Mouse (Mus musculus) forebrain, embryonic 15.5 days (tissue): ENCODE data around the gene Cfap43. TPM values are rescaled to one million over a fixed set of nuclear protein-coding genes. Genes with fewer than 3 reads are reported as not detected.

Experiments
- ATAC-seq: fragments of 200-750 bp; cut with Nextera tagmentation; replicated peaks from 2 replicates; pipeline ENCODE4 v1.8.0; 2017; ENCODE audit warnings: mild to moderate bottlenecking, moderate TSS enrichment, moderate library complexity
- H3K27ac ChIP-seq: fragments of 300-500 bp; sonication (generic); replicated peaks from 2 replicates; pipeline ENCODE4 v1.5.1; 2015; ENCODE audit warnings: mild to moderate bottlenecking, inconsistent platforms
- H3K27me3 ChIP-seq: fragments of 300-500 bp; sonication (generic); 2 replicates; pipeline ENCODE4 v1.6.1; 2015; ENCODE audit warnings: inconsistent platforms
- H3K36me3 ChIP-seq: fragments of 300-500 bp; sonication (generic); 2 replicates; pipeline ENCODE4 v1.6.1; 2015; ENCODE audit warnings: mild to moderate bottlenecking, inconsistent platforms
- H3K4me1 ChIP-seq: fragments of 300-500 bp; sonication (generic); 2 replicates; pipeline ENCODE4 v1.6.1; 2015; ENCODE audit warnings: inconsistent platforms
- H3K4me2 ChIP-seq: fragments of 300-500 bp; sonication (generic); replicated peaks from 2 replicates; pipeline ENCODE4 v1.6.1; 2015; ENCODE audit warnings: mild to moderate bottlenecking, inconsistent platforms
- H3K4me3 ChIP-seq: fragments of 300-500 bp; sonication (generic); 2 replicates; pipeline ENCODE4 v1.5.1; 2015; ENCODE audit warnings: mild to moderate bottlenecking, inconsistent platforms
- H3K9ac ChIP-seq: fragments of 300-500 bp; sonication (generic); replicated peaks from 2 replicates; pipeline ENCODE4 v1.6.1; 2015; ENCODE audit warnings: mild to moderate bottlenecking, inconsistent platforms
- H3K9me3 ChIP-seq: fragments of 300-500 bp; sonication (generic); 2 replicates; pipeline ENCODE4 v1.6.1; 2016; ENCODE audit warnings: inconsistent platforms
- WGBS: fragments of 180-500 bp; shearing (Covaris S2); methylation state at CpG from one replicate; pipeline ENCODE4 v1.1.7; 2015; ENCODE audit warnings: mixed read lengths; 5-methylcytosine and 5-hydroxymethylcytosine counted together
- polyA plus RNA-seq: library from polyadenylated mRNA; unstranded; fragments of >200 nt; fragmentation: Nextera tagmentation; extraction: Ambion mirVana; gene quantifications from 2 replicates; pipeline ENCODE4 v1.2.1, GENCODE M21; 2015

Gene Cfap43
- polyA plus RNA-seq, 1 experiment from 2014 or later: 2.6 TPM

DNA sequence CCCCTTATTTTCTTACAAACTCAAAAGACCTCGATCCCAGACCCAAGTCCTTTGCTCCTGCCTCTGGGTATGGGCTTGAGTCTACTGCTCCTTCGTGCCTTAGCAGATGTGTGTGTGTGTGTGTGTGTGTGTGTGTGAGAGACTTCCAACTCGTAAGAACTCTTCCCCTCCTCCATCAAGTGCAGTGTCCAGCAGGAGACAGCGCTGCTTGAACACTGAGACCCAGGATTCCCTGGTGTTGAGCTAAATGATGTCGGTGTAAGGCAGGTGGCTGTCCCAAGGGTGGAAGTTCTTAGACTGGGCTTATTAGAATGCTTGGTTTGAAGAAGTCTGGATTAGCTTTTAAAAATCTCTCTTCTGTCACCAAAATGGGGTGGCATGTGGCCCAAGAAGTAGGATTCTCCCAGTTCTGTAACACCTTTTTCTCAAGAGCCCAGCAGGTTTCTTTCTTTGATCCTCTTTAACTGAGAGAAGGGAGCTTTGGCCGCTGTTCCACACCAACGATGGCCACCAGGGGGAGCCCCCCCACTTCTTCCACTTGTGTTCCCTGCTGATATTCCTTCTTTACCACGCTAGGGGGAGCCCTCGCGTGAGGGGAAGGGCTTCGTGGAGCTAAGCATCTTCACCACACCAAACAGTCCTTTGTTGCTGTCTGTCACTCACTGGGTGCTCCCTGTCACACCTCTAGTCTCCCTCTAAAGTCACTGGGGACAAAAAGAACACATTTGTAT lies 36.8 kb downstream of the Cfap43 start:
- Histone ChIP-seq H3K27me3 (no peaks in the 10 kb centered on the region), H3K4me2 (no peak overlapping the region), H3K4me3 (no peak overlapping the region), H3K9me3 (no peaks in the 10 kb centered on the region), H3K27ac (no peak overlapping the region), H3K4me1 (peaks cover 2% of the 10 kb centered on the region; the same call in 1 of the 2 replicates), H3K36me3 (no peaks in the 10 kb centered on the region), H3K9ac (no peak overlapping the region)
- peak; percentile 81 for ATAC-seq
- WGBS: 24% methylated on average over 11 of the region's 11 CpGs

DNA sequence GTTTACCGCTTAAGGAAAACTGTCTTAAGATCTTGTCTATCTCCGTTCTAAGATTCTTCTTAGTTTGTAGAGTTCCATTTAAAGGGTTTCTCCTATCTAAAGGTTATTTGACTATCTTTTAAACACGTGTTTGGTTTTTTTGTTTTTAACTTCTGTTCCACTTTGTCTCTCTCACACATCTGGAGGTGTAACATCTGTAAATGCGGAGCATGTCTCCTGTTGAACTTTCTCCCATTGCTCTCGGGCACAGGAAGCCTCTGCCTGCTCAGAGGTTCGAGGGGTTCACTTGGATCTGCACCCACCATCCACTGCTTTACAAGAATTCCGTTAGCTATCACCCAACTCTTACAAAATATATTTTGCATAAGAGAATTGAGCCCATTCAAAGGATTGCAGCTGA lies 37.5 kb downstream of the Cfap43 start:
- no peaks in the 10 kb centered on the region for H3K4me1 ChIP-seq
- H3K27ac ChIP-seq: no peak overlapping the region
- no peak for ATAC-seq
- H3K27me3 ChIP-seq: no peaks in the 10 kb centered on the region
- H3K4me3 ChIP-seq: no peak overlapping the region
- no peak overlapping the region for H3K9ac ChIP-seq
- WGBS: 83% methylated on average over 7 of the region's 7 CpGs
- H3K9me3 ChIP-seq: no peaks in the 10 kb centered on the region
- no peak overlapping the region for H3K4me2 ChIP-seq
- no peaks in the 10 kb centered on the region for H3K36me3 ChIP-seq

DNA sequence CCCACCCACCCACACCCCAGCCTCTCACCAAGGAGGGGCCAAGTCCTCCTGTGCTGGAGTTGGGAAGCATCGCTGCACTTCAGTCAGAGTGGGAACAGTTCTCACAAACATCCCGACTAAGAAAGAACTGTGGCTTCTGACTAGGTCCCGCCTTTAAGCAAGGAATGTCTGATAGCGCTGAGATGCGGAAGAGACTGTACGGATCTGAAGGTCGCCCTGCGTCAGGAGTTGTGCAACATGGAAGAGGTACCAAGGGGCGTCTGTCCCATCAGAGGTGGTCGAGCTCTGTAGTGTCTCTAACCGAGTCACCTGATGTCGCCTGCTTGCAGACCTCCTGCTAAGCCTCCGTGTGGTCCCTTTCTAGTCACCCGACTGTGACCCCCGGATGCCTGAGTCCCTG lies 42.8 kb downstream of the Cfap43 start:
- Histone ChIP-seq H3K9me3 (no peaks in the 10 kb centered on the region), H3K4me3 (no peak overlapping the region), H3K4me1 (no peaks in the 10 kb centered on the region), H3K4me2 (no peak overlapping the region), H3K36me3 (no peaks in the 10 kb centered on the region), H3K9ac (no peak overlapping the region), H3K27ac (no peak overlapping the region), H3K27me3 (no peaks in the 10 kb centered on the region)
- no peak for ATAC-seq
- 83% methylated on average over 15 of the region's 15 CpGs for WGBS

DNA sequence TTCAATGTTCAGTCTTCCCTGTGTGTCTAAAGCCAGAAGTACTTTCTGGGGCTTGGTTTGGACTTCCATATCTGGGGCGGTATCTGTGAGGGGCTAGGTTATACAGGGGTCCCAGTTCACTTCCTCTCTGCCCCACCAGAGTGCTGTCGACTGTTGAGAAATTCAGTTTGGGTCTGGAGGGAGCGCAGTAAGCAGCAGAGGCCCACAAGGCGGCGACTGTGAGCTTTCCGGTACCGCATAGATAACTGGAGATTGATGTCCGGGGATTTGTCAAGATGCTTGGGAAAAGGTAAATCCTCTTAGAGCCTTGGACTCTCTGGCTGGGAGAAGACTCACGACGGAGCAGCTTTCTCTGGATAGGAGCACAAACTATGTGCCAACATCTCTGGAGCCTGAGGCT lies 47.6 kb downstream of the Cfap43 start:
- H3K27ac ChIP-seq: no peak overlapping the region
- no peak for ATAC-seq
- no peak overlapping the region for H3K9ac ChIP-seq

DNA sequence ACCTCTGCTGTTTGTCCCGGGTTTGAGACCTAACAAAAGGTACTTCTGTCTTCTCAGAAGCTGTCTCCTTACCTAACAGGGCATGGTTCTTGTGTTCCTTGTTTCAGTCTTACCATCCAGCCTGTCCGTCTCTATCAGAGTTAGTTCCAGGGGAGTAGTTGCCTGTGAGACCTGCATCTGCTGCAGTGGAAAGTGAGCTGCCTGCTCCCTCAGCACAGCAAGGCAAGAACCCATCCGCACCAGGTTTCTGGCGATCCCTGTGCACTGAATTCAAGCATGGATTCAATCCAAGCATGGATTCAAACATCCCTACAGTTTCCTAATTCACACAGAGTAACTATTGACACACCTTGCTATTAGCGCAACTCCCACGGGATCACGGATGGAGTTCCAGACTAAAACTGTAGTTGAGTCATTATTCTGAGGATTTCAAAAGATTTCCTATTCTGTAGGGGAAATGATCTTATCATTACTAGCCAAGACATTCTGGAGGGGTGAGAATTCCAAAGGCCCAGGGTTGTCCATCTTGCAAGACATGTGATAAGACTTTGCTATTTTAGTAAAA lies 48.9 kb downstream of the Cfap43 start:
- Histone ChIP-seq H3K9ac (no peak overlapping the region), H3K4me1 (0 out of 2 replicates have a peak, but pooled peaks cover 4% of the 10 kb centered on the region), H3K4me2 (no peak overlapping the region), H3K4me3 (no peak overlapping the region), H3K36me3 (no peaks in the 10 kb centered on the region), H3K9me3 (no peaks in the 10 kb centered on the region), H3K27me3 (no peaks in the 10 kb centered on the region), H3K27ac (no peak overlapping the region)
- 76% methylated on average over 7 of the region's 7 CpGs for WGBS
- no peak for ATAC-seq

More for the DNA sequence above, 47.6 kb downstream of the Cfap43 start:
- Histone ChIP-seq H3K36me3 (no peaks in the 10 kb centered on the region), H3K4me3 (no peak overlapping the region), H3K9me3 (no peaks in the 10 kb centered on the region), H3K27me3 (no peaks in the 10 kb centered on the region), H3K4me2 (no peak overlapping the region), H3K4me1 (no peaks in the 10 kb centered on the region)
- 26% methylated on average over 10 of the region's 10 CpGs for WGBS

DNA sequence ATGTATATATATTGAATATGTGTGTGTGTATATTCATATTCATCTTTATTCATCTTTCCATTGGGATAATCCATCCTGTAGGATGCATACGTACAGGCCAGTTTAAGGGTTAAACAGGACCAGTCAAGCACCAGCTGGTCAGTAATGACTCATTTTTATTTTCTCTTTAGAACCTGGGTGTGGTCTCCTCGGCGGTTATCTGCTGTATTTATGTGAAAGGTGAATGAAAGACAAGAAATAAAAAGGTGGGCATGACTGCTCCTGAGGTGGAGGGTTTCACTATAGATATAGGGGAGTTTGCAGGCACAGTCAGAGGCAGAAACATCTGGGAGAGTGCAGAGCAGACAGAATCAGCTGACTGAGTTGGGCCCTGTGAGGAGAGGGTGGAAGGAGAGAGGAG lies 49.6 kb downstream of the Cfap43 start:
- H3K27me3 ChIP-seq: no peaks in the 10 kb centered on the region
- H3K4me3 ChIP-seq: no peak overlapping the region
- H3K27ac ChIP-seq: no peak overlapping the region
- H3K36me3 ChIP-seq: no peaks in the 10 kb centered on the region
- no peaks in the 10 kb centered on the region for H3K9me3 ChIP-seq
- H3K4me1 ChIP-seq: peaks cover 9% of the 10 kb centered on the region
- no peak for ATAC-seq
- 72% methylated on average over 3 of the region's 3 CpGs for WGBS
- no peak overlapping the region for H3K9ac ChIP-seq
- no peak overlapping the region for H3K4me2 ChIP-seq

DNA sequence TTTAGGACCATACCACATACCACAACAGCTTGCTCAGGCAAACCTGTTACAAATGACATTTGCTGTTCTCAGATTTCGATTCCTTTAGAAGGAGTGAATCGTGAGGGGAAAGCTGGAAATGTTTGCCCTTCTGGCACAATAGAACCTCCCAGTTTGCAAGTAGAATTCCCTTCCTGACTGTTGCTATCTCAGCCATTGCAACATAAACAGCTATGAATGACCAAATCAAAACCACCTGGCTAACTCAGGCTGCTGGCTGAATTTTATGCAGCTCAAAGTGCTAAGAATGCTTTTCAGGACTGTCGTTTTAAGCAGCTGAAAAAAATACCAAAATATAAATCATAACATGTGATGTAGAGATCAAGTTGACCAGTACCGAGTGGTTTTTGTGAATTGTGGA lies 50.1 kb downstream of the Cfap43 start:
- H3K4me3 ChIP-seq: no peak overlapping the region
- H3K27me3 ChIP-seq: no peaks in the 10 kb centered on the region
- H3K9me3 ChIP-seq: no peaks in the 10 kb centered on the region
- H3K4me2 ChIP-seq: no peak overlapping the region
- H3K9ac ChIP-seq: no peak overlapping the region
- H3K27ac ChIP-seq: no peak overlapping the region
- H3K36me3 ChIP-seq: no peaks in the 10 kb centered on the region
- WGBS: 75% methylated on average over 4 of the region's 4 CpGs
- no peak for ATAC-seq
- H3K4me1 ChIP-seq: peaks cover 9% of the 10 kb centered on the region

DNA sequence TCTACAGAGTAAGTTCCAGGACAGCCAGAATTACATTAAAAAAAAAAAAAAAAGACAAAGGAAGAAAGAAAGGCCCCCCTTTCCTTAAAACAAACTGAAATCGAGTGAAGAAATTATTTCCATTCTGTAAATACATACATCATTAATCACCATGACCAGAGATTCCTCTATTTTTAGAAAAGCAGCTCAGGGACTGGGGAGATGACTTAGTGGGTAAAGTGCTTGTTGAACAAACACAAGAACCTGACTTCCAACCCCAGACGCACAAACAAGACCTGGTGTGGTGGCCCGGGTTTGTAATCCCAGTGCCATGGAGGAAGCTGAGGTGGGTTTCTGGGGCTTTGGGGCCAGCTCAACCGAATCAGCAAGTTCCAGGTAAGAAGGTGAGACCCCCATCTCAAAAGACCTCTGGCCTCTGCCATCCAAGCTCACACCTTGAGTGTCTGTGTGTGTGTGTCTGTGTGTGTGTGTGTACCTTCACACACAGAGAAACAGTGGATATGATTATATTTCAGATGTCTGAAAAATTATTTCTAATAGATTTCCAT lies 51.4 kb downstream of the Cfap43 start:
- ATAC-seq: no peak
- Histone ChIP-seq H3K4me2 (no peak overlapping the region), H3K4me1 (peaks cover 9% of the 10 kb centered on the region), H3K27me3 (no peaks in the 10 kb centered on the region), H3K27ac (no peak overlapping the region), H3K9ac (no peak overlapping the region), H3K4me3 (no peak overlapping the region), H3K9me3 (no peaks in the 10 kb centered on the region), H3K36me3 (no peaks in the 10 kb centered on the region)
- WGBS: 73% methylated on average over 4 of the region's 4 CpGs

DNA sequence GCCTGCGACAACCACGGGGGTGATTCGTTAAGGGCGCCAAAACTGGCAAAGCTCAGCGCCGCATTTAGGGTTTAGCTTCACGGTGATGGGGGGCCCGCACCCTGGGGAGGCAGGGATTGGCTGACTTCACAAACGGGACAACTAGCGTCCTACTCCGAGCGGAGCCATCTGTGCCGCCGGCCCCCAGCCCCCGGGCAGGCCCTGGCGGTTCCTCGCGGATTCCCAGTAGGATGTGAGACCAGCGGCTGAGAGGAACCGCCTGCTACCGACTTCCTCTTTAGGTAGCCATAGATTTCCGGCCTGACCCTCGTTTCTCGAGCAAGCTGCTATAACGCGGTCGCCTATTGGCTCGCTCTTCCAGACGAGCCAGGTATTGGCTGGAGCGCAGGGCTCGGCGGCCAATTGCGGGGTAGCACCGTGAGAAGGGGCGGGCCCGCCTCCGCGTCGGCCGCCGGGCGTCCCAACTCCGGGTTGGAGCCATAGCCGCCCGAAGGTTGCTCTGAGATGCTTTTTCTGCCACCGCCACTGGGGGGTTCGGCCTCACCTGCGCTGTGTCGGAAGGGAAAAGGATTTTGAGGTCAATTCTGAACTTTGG lies 53.6 kb downstream of the Cfap43 start, which contains the start of gene Gsto2:
TSS of gene Gsto2 (plus strand) at position 182 of the 595 bp plus-strand sequence.
- WGBS: under 1% methylated on average over 49 of the region's 49 CpGs
- peak within 1 kb of the TSS; percentile 92 for H3K27ac ChIP-seq

DNA sequence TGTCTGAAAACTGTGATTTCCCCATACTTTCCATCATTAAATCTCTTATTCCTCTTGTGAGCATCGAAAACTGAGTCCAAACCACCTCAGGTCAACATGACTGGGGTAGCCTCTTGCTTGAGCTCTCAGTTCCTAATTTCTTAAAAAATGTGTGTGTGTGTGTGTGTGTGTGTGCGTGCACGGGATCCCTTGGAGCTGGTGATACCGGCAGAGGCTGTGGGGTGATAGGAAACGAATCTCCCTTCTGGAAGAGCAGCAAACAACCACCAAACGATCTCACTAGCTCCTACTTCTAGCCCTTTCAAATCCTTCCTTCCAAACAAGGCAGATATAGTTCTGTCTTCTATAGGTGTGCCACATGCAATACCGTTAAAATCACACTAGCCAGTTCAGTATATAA lies 54.4 kb downstream of the Cfap43 start:
- H3K9me3 ChIP-seq: no peaks in the 10 kb centered on the region
- 0 out of 2 replicates have a peak, but pooled peaks cover under 1% of the 10 kb centered on the region for H3K36me3 ChIP-seq
- H3K27me3 ChIP-seq: no peaks in the 10 kb centered on the region
- H3K9ac ChIP-seq: peak overlapping the region; percentile 85
- peak overlapping the region; percentile 84 for H3K4me3 ChIP-seq
- 80% methylated on average over 7 of the region's 7 CpGs for WGBS
- H3K27ac ChIP-seq: peak overlapping the region; percentile 92; the same call in 1 of the 2 replicates
- peak overlapping the region; percentile 81 for H3K4me2 ChIP-seq
- ATAC-seq: no peak; the same call in 1 of the 2 replicates
- peaks cover 9% of the 10 kb centered on the region for H3K4me1 ChIP-seq

More for the DNA sequence above, 53.6 kb downstream of the Cfap43 start, which contains the start of gene Gsto2:
- Histone ChIP-seq H3K9me3 (no peaks in the 10 kb centered on the region), H3K36me3 (no peaks in the 10 kb centered on the region), H3K27me3 (no peaks in the 10 kb centered on the region), H3K4me2 (peak within 1 kb of the TSS; percentile 81), H3K4me3 (peak within 1 kb of the TSS; percentile 84), H3K9ac (peak within 1 kb of the TSS; percentile 85), H3K4me1 (peaks cover 9% of the 10 kb centered on the region)
- peak; percentile 100 for ATAC-seq

DNA sequence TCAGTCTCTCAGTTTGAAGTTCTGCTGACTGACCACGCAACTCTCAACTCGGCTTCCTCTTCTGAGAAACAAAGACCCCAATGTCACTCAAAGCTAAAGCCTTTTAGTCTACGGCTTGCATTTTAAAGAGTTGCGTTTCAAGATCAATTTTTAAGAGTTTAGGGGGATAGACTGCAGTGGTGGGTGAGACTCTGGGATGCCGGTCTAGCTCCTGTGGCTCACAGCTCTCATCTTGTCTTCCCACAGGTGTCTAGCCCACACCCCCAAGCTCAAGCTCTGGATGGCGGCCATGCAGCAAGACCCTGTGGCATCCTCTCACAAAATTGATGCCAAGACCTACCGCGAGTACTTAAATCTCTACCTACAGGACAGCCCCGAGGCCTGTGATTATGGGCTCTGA lies 55.0 kb downstream of the Cfap43 start:
- H3K36me3 ChIP-seq: peaks cover 4% of the 10 kb centered on the region; the same call in 1 of the 2 replicates
- 97% methylated on average over 9 of the region's 9 CpGs for WGBS
- no peak overlapping the region for H3K4me3 ChIP-seq
- H3K9ac ChIP-seq: no peak overlapping the region
- H3K4me2 ChIP-seq: no peak overlapping the region
- no peak overlapping the region for H3K27ac ChIP-seq
- H3K9me3 ChIP-seq: no peaks in the 10 kb centered on the region
- H3K4me1 ChIP-seq: peaks cover 9% of the 10 kb centered on the region
- ATAC-seq: no peak
- no peaks in the 10 kb centered on the region for H3K27me3 ChIP-seq

DNA sequence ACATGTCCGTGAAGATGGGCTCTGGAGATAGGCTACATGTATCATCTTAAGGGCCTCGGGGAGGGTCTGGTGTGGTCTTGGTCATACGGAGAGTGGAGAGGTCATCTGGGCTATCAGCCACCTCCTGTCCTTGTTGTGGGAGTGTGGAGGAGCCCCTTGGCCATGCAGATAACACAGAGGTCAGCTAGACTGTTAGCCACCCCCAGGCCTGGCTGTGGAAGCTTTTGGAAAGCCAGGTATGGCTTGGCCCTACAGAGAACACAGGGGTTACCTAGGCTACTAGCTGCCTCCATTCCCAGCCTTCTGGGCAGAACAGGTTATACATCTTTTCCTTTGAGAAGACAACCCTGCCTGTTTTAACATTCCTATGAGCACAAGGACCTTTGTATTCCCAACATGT lies 56.5 kb downstream of the Cfap43 start:
- H3K27me3 ChIP-seq: no peaks in the 10 kb centered on the region
- no peak overlapping the region for H3K4me2 ChIP-seq
- no peaks in the 10 kb centered on the region for H3K9me3 ChIP-seq
- 90% methylated on average over 3 of the region's 3 CpGs for WGBS
- H3K27ac ChIP-seq: no peak overlapping the region
- ATAC-seq: no peak
- peaks cover 9% of the 10 kb centered on the region for H3K4me1 ChIP-seq
- H3K4me3 ChIP-seq: no peak overlapping the region
- peaks cover 4% of the 10 kb centered on the region; the same call in 1 of the 2 replicates for H3K36me3 ChIP-seq
- no peak overlapping the region for H3K9ac ChIP-seq
